Mouse (Mus musculus) olfactory bulb, adult 2 months (tissue): ENCODE measurements around the gene Epha7.

Source experiments
- CTCF ChIP-seq: fragments of 200-500 bp; IDR thresholded peaks from 2 replicates; pipeline ENCODE4 v1.5.1; 2012; ENCODE audit warnings: low read depth, mild to moderate bottlenecking, low read length, moderate library complexity; ENCODE audit not compliant: insufficient read depth
- POLR2A ChIP-seq: fragments of 200-500 bp; IDR thresholded peaks from 2 replicates; pipeline ENCODE4 v1.6.1; 2012; ENCODE audit warnings: mild to moderate bottlenecking, low read depth, low read length, moderate library complexity; ENCODE audit not compliant: insufficient read depth

DNA sequence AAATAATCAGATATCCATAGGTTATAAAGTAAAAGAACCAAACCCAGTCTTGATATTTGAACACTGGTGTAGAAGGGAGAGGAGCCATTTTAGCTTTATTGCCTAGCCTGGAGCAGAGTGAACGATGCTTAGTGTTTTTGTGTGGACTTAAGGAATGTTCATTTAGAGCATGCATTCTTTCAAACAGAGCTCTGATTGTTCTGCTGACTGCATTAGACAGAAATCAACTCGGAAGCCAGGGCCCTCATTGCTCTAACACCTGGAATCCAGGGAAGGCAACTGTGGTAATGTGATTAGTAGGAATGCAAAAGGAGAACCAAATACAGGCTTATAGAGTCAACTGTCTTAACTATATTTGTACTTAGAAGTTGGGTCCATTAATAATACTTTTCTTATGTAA, 53.5 kb downstream of the Epha7 start:
- TF ChIP-seq POLR2A: no peak
- TF ChIP-seq CTCF: no peak
